Mouse (Mus musculus) T-helper 1 cell (primary cell): ENCODE results near the gene Cxcl17.

Experiments
- in situ Hi-C: fragments of 300-600 bp; cut with MboI, MseI; formaldehyde crosslinking; loops from one replicate; pipeline ENCODE4 v1.15.1; 2025; ENCODE audit warnings: high pct_unique_total_duplicates

The Cxcl17 gene

GRCm38 (mm10) chr7:25369058-25369749 lies 43.5 kb downstream of the Cxcl17 start, which contains the start of gene Cnfn:
Cnfn (minus strand) TSS chr7:25369724.
- in situ Hi-C loops = no loop called here

GRCm38 (mm10) chr7:25368333-25368732 lies 44.4 kb downstream of the Cxcl17 start:
- in situ Hi-C loops = no loop called here

GRCm38 (mm10) chr7:25367632-25368293 lies 44.9 kb downstream of the Cxcl17 start:
- in situ Hi-C loops = no loop called here

GRCm38 (mm10) chr7:25365937-25366625 lies 46.6 kb downstream of the Cxcl17 start:
- in situ Hi-C loops = no loop called here

- in situ Hi-C loops = no loop called here
Observed at GRCm38 (mm10) chr7:25363632-25364031, 49.1 kb downstream of the Cxcl17 start.

- in situ Hi-C loops = no loop called here
Observed at GRCm38 (mm10) chr7:25363151-25363550, 49.5 kb downstream of the Cxcl17 start.

GRCm38 (mm10) chr7:25358721-25359206 lies 53.9 kb downstream of the Cxcl17 start:
- in situ Hi-C loops = no loop called here
